Mouse (Mus musculus): ENCODE results near the gene Qser1. TPM values are rescaled to one million over a fixed set of nuclear protein-coding genes. Genes with fewer than 3 reads are reported as not detected.
A peak's percentile ranks its signal among the peaks of the same experiment; 100 is the strongest.

The Qser1 gene
- polyA plus RNA-seq, 1 experiment from 2014 or later, result 6.9 TPM

GRCm38 (mm10) chr2:104855732-104856131 lies 39.2 kb upstream of the Qser1 start:
- TF ChIP-seq CTCF (IDR thresholded peaks at IDR 0.05; ENCODE audit: low read depth), result no peak
- ATAC-seq (replicated peaks; ENCODE audit: low FRiP score, low read depth) (no peak), DNase-seq (ENCODE audit: low spot score) (peak; percentile 12)
- Histone ChIP-seq H3K4me3 (replicated peaks; ENCODE audit: low read depth, low read length) (no peak overlapping the region), H3K9ac (ENCODE audit: low read depth, low read length) (no peak overlapping the region), H3K9me3 (replicated peaks; ENCODE audit: low read length) (no peaks in the 10 kb centered on the region), H3K4me1 (replicated peaks; ENCODE audit: insufficient read depth, low read length) (no peaks in the 10 kb centered on the region), H3K36me3 (ENCODE audit: insufficient read depth, low read length) (no peaks in the 10 kb centered on the region), H3K27ac (no peak overlapping the region), H3K4me2 (ENCODE audit: low read length) (no peak overlapping the region), H3K27me3 (ENCODE audit: insufficient read depth, low read length) (no peaks in the 10 kb centered on the region)
- WGBS, result 25% methylated on average over 3 of the region's 3 CpGs

GRCm38 (mm10) chr2:104854836-104855235 lies 38.3 kb upstream of the Qser1 start:
- no peak for ATAC-seq (replicated peaks; ENCODE audit: low FRiP score, low read depth)
- no peak for TF ChIP-seq CTCF (IDR thresholded peaks at IDR 0.05; ENCODE audit: low read depth)
- H3K4me2 ChIP-seq (ENCODE audit: low read length), result no peak overlapping the region
- H3K27ac ChIP-seq, result no peak overlapping the region
- no peak overlapping the region for H3K9ac ChIP-seq (ENCODE audit: low read depth, low read length)
- H3K27me3 ChIP-seq (ENCODE audit: insufficient read depth, low read length), result no peaks in the 10 kb centered on the region
- no peaks in the 10 kb centered on the region for H3K4me1 ChIP-seq (replicated peaks; ENCODE audit: insufficient read depth, low read length)
- 86% methylated on average over 1 of the region's 1 CpGs for WGBS
- no peak overlapping the region for H3K4me3 ChIP-seq (replicated peaks; ENCODE audit: low read depth, low read length)
- H3K9me3 ChIP-seq (replicated peaks; ENCODE audit: low read length), result no peaks in the 10 kb centered on the region
- no peak for DNase-seq (ENCODE audit: low spot score)
- H3K36me3 ChIP-seq (ENCODE audit: insufficient read depth, low read length), result no peaks in the 10 kb centered on the region

GRCm38 (mm10) chr2:104852546-104852945 lies 36.0 kb upstream of the Qser1 start:
- 86% methylated on average over 7 of the region's 7 CpGs for WGBS
- ATAC-seq (replicated peaks; ENCODE audit: low FRiP score, low read depth) (no peak), DNase-seq (ENCODE audit: low spot score) (no peak)
- Histone ChIP-seq H3K4me3 (replicated peaks; ENCODE audit: low read depth, low read length) (no peak overlapping the region), H3K4me2 (ENCODE audit: low read length) (no peak overlapping the region), H3K27me3 (ENCODE audit: insufficient read depth, low read length) (no peaks in the 10 kb centered on the region), H3K36me3 (ENCODE audit: insufficient read depth, low read length) (no peaks in the 10 kb centered on the region), H3K4me1 (replicated peaks; ENCODE audit: insufficient read depth, low read length) (no peaks in the 10 kb centered on the region), H3K9ac (ENCODE audit: low read depth, low read length) (no peak overlapping the region), H3K9me3 (replicated peaks; ENCODE audit: low read length) (no peaks in the 10 kb centered on the region), H3K27ac (no peak overlapping the region)
- no peak for TF ChIP-seq CTCF (IDR thresholded peaks at IDR 0.05; ENCODE audit: low read depth)

- no peak for ATAC-seq (replicated peaks; ENCODE audit: low FRiP score, low read depth)
Measured at GRCm38 (mm10) chr2:104851686-104852085, 35.1 kb upstream of the Qser1 start.

GRCm38 (mm10) chr2:104849991-104850359 lies 33.4 kb upstream of the Qser1 start:
- ATAC-seq (replicated peaks; ENCODE audit: low FRiP score, low read depth) (no peak), DNase-seq (ENCODE audit: low spot score) (peak; percentile 35)
- Histone ChIP-seq H3K27me3 (ENCODE audit: insufficient read depth, low read length) (no peaks in the 10 kb centered on the region), H3K4me2 (ENCODE audit: low read length) (peak overlapping the region; percentile 88), H3K9me3 (replicated peaks; ENCODE audit: low read length) (no peaks in the 10 kb centered on the region), H3K4me1 (replicated peaks; ENCODE audit: insufficient read depth, low read length) (no peaks in the 10 kb centered on the region), H3K4me3 (replicated peaks; ENCODE audit: low read depth, low read length) (peak overlapping the region; percentile 53), H3K36me3 (ENCODE audit: insufficient read depth, low read length) (no peaks in the 10 kb centered on the region), H3K27ac (no peak overlapping the region), H3K9ac (ENCODE audit: low read depth, low read length) (peak overlapping the region; percentile 62)
- WGBS, result 61% methylated on average over 3 of the region's 3 CpGs
- no peak for TF ChIP-seq CTCF (IDR thresholded peaks at IDR 0.05; ENCODE audit: low read depth)

More at GRCm38 (mm10) chr2:104851686-104852085, 35.1 kb upstream of the Qser1 start:
- no peaks in the 10 kb centered on the region for H3K4me1 ChIP-seq (replicated peaks; ENCODE audit: insufficient read depth, low read length)
- no peak overlapping the region for H3K4me3 ChIP-seq (replicated peaks; ENCODE audit: low read depth, low read length)
- no peak overlapping the region for H3K4me2 ChIP-seq (ENCODE audit: low read length)
- 57% methylated on average over 5 of the region's 5 CpGs for WGBS
- H3K27me3 ChIP-seq (ENCODE audit: insufficient read depth, low read length), result no peaks in the 10 kb centered on the region
- H3K9me3 ChIP-seq (replicated peaks; ENCODE audit: low read length), result no peaks in the 10 kb centered on the region
- DNase-seq (ENCODE audit: low spot score), result no peak
- no peaks in the 10 kb centered on the region for H3K36me3 ChIP-seq (ENCODE audit: insufficient read depth, low read length)
- no peak overlapping the region for H3K27ac ChIP-seq
- TF ChIP-seq CTCF (IDR thresholded peaks at IDR 0.05; ENCODE audit: low read depth), result no peak
- no peak overlapping the region for H3K9ac ChIP-seq (ENCODE audit: low read depth, low read length)

GRCm38 (mm10) chr2:104849276-104849990 lies 32.9 kb upstream of the Qser1 start, which contains the start of gene Prrg4:
Prrg4 (minus strand) TSS chr2:104849876.
- Histone ChIP-seq H3K36me3 (ENCODE audit: insufficient read depth, low read length) (no peaks in the 10 kb centered on the region), H3K27ac (no peak within 1 kb of the TSS), H3K4me1 (replicated peaks; ENCODE audit: insufficient read depth, low read length) (no peaks in the 10 kb centered on the region), H3K4me3 (replicated peaks; ENCODE audit: low read depth, low read length) (peak within 1 kb of the TSS; percentile 53), H3K27me3 (ENCODE audit: insufficient read depth, low read length) (no peaks in the 10 kb centered on the region), H3K9me3 (replicated peaks; ENCODE audit: low read length) (no peaks in the 10 kb centered on the region), H3K4me2 (ENCODE audit: low read length) (peak within 1 kb of the TSS; percentile 88), H3K9ac (ENCODE audit: low read depth, low read length) (peak within 1 kb of the TSS; percentile 62)
- TF ChIP-seq CTCF (IDR thresholded peaks at IDR 0.05; ENCODE audit: low read depth), result peak; percentile 39
- peak; percentile 84 for ATAC-seq (replicated peaks; ENCODE audit: low FRiP score, low read depth)
- DNase-seq (ENCODE audit: low spot score), result peak; percentile 62
- WGBS, result under 1% methylated on average over 61 of the region's 62 CpGs
